Mouse (Mus musculus): ENCODE data around the gene Cacna1e. TPM values are rescaled to one million over a fixed set of nuclear protein-coding genes. Genes with fewer than 3 reads are reported as not detected.

The Cacna1e gene
- total RNA-seq, 2 experiments from 2014 or later: 0.34 to 0.66 TPM

GRCm38 (mm10) chr1:154637821-154638220, 246.5 kb downstream of the Cacna1e start:
- DNase-seq (ENCODE audit: low spot score in 2 of 2): no peak

GRCm38 (mm10) chr1:154635766-154636165, 248.5 kb downstream of the Cacna1e start:
- DNase-seq (ENCODE audit: low spot score in 2 of 2): no peak

GRCm38 (mm10) chr1:154632886-154633285, 251.4 kb downstream of the Cacna1e start:
- no peak for DNase-seq (ENCODE audit: low spot score in 2 of 2)

GRCm38 (mm10) chr1:154622666-154623653, 261.3 kb downstream of the Cacna1e start:
- DNase-seq (ENCODE audit: low spot score in 2 of 2): no peak

GRCm38 (mm10) chr1:154617743-154618455, 266.4 kb downstream of the Cacna1e start:
- no peak for DNase-seq (ENCODE audit: low spot score in 2 of 2)

- DNase-seq (ENCODE audit: low spot score in 2 of 2): no peak
Measured at GRCm38 (mm10) chr1:154615759-154616158, 268.5 kb downstream of the Cacna1e start.

- no peak for DNase-seq (ENCODE audit: low spot score in 2 of 2)
Measured at GRCm38 (mm10) chr1:154608516-154608915, 275.8 kb downstream of the Cacna1e start.

GRCm38 (mm10) chr1:154607406-154607805, 276.9 kb downstream of the Cacna1e start:
- no peak for DNase-seq (ENCODE audit: low spot score in 2 of 2)

GRCm38 (mm10) chr1:154605601-154606000, 278.7 kb downstream of the Cacna1e start:
- no peak for DNase-seq (ENCODE audit: low spot score in 2 of 2)

GRCm38 (mm10) chr1:154603781-154604180, 280.5 kb downstream of the Cacna1e start:
- no peak for DNase-seq (ENCODE audit: low spot score in 2 of 2)

- no peak for DNase-seq (ENCODE audit: low spot score in 2 of 2)
Measured at GRCm38 (mm10) chr1:154602531-154602930, 281.8 kb downstream of the Cacna1e start.

- DNase-seq (ENCODE audit: low spot score in 2 of 2): no peak
Measured at GRCm38 (mm10) chr1:154582516-154582915, 301.8 kb downstream of the Cacna1e start.

- no peak for DNase-seq (ENCODE audit: low spot score in 2 of 2)
Measured at GRCm38 (mm10) chr1:154579929-154580328, 304.4 kb downstream of the Cacna1e start.

- no peak for DNase-seq (ENCODE audit: low spot score in 2 of 2)
Measured at GRCm38 (mm10) chr1:154578748-154579147, 305.6 kb downstream of the Cacna1e start.

- DNase-seq (ENCODE audit: low spot score in 2 of 2): no peak
Measured at GRCm38 (mm10) chr1:154576418-154576817, 307.9 kb downstream of the Cacna1e start.

- no peak for DNase-seq (ENCODE audit: low spot score in 2 of 2)
Measured at GRCm38 (mm10) chr1:154566026-154566425, 318.3 kb downstream of the Cacna1e start.

- DNase-seq (ENCODE audit: low spot score in 2 of 2): no peak
Measured at GRCm38 (mm10) chr1:154555811-154556210, 328.5 kb downstream of the Cacna1e start.

- no peak for DNase-seq (ENCODE audit: low spot score in 2 of 2)
Measured at GRCm38 (mm10) chr1:154553132-154553531, 331.2 kb downstream of the Cacna1e start.

GRCm38 (mm10) chr1:154537445-154537844, 346.9 kb downstream of the Cacna1e start:
- DNase-seq (ENCODE audit: low spot score in 2 of 2): no peak

- DNase-seq (ENCODE audit: low spot score in 2 of 2): no peak
Measured at GRCm38 (mm10) chr1:154536763-154537162, 347.5 kb downstream of the Cacna1e start.

- DNase-seq (ENCODE audit: low spot score in 2 of 2): no peak
Measured at GRCm38 (mm10) chr1:154532987-154533940, 351.0 kb downstream of the Cacna1e start.
